Mouse (Mus musculus) small intestine, adult 2 months (tissue): Measurements from ENCODE around the gene Rnf39.

Experiments
- CTCF ChIP-seq: fragments of 200-500 bp; IDR thresholded peaks from 2 replicates; pipeline ENCODE4 v1.5.1; 2012; ENCODE audit warnings: low read depth, mild to moderate bottlenecking, control low read depth, inconsistent platforms, low read length, moderate library complexity, mixed read lengths; ENCODE audit not compliant: insufficient replicate concordance, insufficient read length; ENCODE audit errors: extremely low read depth
- POLR2A ChIP-seq: fragments of 200-500 bp; IDR thresholded peaks from 2 replicates; pipeline ENCODE4 v1.6.1; 2012; ENCODE audit warnings: low read depth, mild to moderate bottlenecking, control low read depth, inconsistent platforms, low read length, moderate library complexity

DNA sequence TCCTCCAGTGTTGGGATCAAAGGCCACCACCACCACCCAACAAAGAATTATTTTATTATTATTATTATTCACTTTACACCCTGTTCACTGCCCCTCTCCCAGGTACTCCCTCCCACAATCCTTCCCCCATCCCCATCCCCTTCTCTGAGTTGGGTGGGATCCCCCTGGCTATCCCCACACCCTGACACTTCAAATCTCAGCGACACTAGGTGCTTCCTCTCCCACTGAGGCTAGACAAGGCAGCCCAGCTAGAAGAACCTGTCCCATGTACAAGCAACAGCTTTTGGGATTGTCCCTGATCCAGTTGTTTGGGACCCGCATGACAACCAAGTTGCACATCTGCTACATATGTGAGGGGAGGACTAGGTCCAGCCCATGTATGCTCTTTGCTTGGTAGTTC, 9.9 kb downstream of the Rnf39 start:
- no peak for TF ChIP-seq CTCF
- TF ChIP-seq POLR2A, result no peak
